Mouse (Mus musculus): ENCODE results near the gene Atp2b1. TPM values are rescaled to one million over a fixed set of nuclear protein-coding genes. Genes with fewer than 3 reads are reported as not detected.

Gene Atp2b1
- total and polyA plus RNA-seq, 3 experiments = 23.5 to 26.6 TPM; not detected in 1

GRCm38 (mm10) chr10:98906941-98907549, 7.2 kb upstream of the Atp2b1 start:
- Histone ChIP-seq H3K4me3 (ENCODE audit: control insufficient read depth in 1 of 2, insufficient read depth in 1 of 2, low read depth in 2 of 2, low read length in 2 of 2) (no peak overlapping the region), H3K9me3 (replicated peaks; ENCODE audit: insufficient read depth, low read length) (no peaks in the 10 kb centered on the region), H3K27ac (ENCODE audit: control insufficient read depth, low read depth, low read length) (peak overlapping the region; percentile 76), H3K36me3 (ENCODE audit: control insufficient read depth in 1 of 2, insufficient read depth in 2 of 2, low read length in 2 of 2) (peaks cover 0 to 32% of the 10 kb centered on the region in 2 experiments; a peak in 2 of 4 replicates), H3K9ac (ENCODE audit: control insufficient read depth, low read depth, low read length, poor library complexity, severe bottlenecking) (no peak overlapping the region), H3K79me2 (ENCODE audit: control insufficient read depth, insufficient read depth, low read length, poor library complexity) (no peaks in the 10 kb centered on the region), H3K4me1 (ENCODE audit: control insufficient read depth in 1 of 2, insufficient read depth in 2 of 2, low read length in 2 of 2) (peaks cover 10 to 28% of the 10 kb centered on the region in 2 experiments), H3K27me3 (ENCODE audit: control insufficient read depth in 1 of 2, insufficient read depth in 2 of 2, low read length in 2 of 2) (no peaks in the 10 kb centered on the region)
- TF ChIP-seq TAL1 (IDR thresholded peaks at IDR 0.05; ENCODE audit: low read length) (peak; percentile 91), TCF12 (IDR thresholded peaks at IDR 0.05; ENCODE audit: low read depth, low read length) (peak; percentile 82), EP300 (IDR thresholded peaks at IDR 0.05; ENCODE audit: low read depth in 1 of 2, low read length in 2 of 2) (peak; percentile 81 to 86), MYC (IDR thresholded peaks at IDR 0.05; ENCODE audit: low read depth, low read length) (peak; percentile 64; the same call in 1 of the 2 replicates), HCFC1 (IDR thresholded peaks at IDR 0.05; ENCODE audit: low read depth, low read length) (no peak), MAX (IDR thresholded peaks at IDR 0.05; ENCODE audit: low read length) (peak; percentile 50; the same call in 1 of the 2 replicates), MXI1 (IDR thresholded peaks at IDR 0.05; ENCODE audit: low read depth, low read length) (peak; percentile 60; the same call in 1 of the 2 replicates), ZKSCAN1 (IDR thresholded peaks at IDR 0.05; ENCODE audit: low read depth, low read length) (no peak), ETS1 (IDR thresholded peaks at IDR 0.05; ENCODE audit: low read depth, low read length) (peak; percentile 89), BHLHE40 (IDR thresholded peaks at IDR 0.05; ENCODE audit: borderline replicate concordance, low read depth, low read length) (peak; percentile 67; the same call in 1 of the 2 replicates), RCOR1 (IDR thresholded peaks at IDR 0.05; ENCODE audit: low read depth, low read length) (peak; percentile 97), GATA1 (IDR thresholded peaks at IDR 0.05; ENCODE audit: low read depth, low read length) (peak; percentile 88), RAD21 (IDR thresholded peaks at IDR 0.05; ENCODE audit: low read depth, low read length) (no peak), SIN3A (IDR thresholded peaks at IDR 0.05; ENCODE audit: low read length) (peak; percentile 59; the same call in 1 of the 2 replicates), ZC3H11A (IDR thresholded peaks at IDR 0.05; ENCODE audit: low read depth, low read length) (no peak), CHD1 (IDR thresholded peaks at IDR 0.05; ENCODE audit: low read depth, low read length) (no peak)
- DNase-seq (ENCODE audit: low read depth, low spot score) = peak; percentile 86

- DNase-seq (ENCODE audit: low read depth, low spot score) = no peak
- Histone ChIP-seq H3K4me1 (ENCODE audit: control insufficient read depth in 1 of 2, insufficient read depth in 2 of 2, low read length in 2 of 2) (peaks cover 5 to 7% of the 10 kb centered on the region in 2 experiments), H3K79me2 (ENCODE audit: control insufficient read depth, insufficient read depth, low read length, poor library complexity) (peaks cover 30% of the 10 kb centered on the region), H3K9me3 (replicated peaks; ENCODE audit: insufficient read depth, low read length) (no peaks in the 10 kb centered on the region), H3K9ac (ENCODE audit: control insufficient read depth, low read depth, low read length, poor library complexity, severe bottlenecking) (peak overlapping the region; percentile 79), H3K36me3 (ENCODE audit: control insufficient read depth in 1 of 2, insufficient read depth in 2 of 2, low read length in 2 of 2) (peaks cover 0 to 11% of the 10 kb centered on the region in 2 experiments; a peak in 2 of 4 replicates), H3K4me3 (ENCODE audit: control insufficient read depth in 1 of 2, insufficient read depth in 1 of 2, low read depth in 2 of 2, low read length in 2 of 2) (peak overlapping the region; percentile 75 to 95), H3K27me3 (ENCODE audit: control insufficient read depth in 1 of 2, insufficient read depth in 2 of 2, low read length in 2 of 2) (no peaks in the 10 kb centered on the region), H3K27ac (ENCODE audit: control insufficient read depth, low read depth, low read length) (peak overlapping the region; percentile 52)
- TF ChIP-seq POLR2AphosphoS5 (IDR thresholded peaks at IDR 0.05; ENCODE audit: borderline replicate concordance, low read depth, low read length) (no peak), MYC (IDR thresholded peaks at IDR 0.05; ENCODE audit: low read depth, low read length) (peak; percentile 4; the same call in 1 of the 2 replicates), ZNF384 (IDR thresholded peaks at IDR 0.05; ENCODE audit: low read depth, low read length) (peak; percentile 88; the same call in 1 of the 2 replicates), TCF12 (IDR thresholded peaks at IDR 0.05; ENCODE audit: low read depth, low read length) (no peak), CHD1 (IDR thresholded peaks at IDR 0.05; ENCODE audit: low read depth, low read length) (0 out of 2 replicates have a peak, but pooled peaks have one; percentile 65)
Measured at GRCm38 (mm10) chr10:98913610-98913960, 621 bp upstream of the Atp2b1 start.
